Mouse (Mus musculus) bone marrow macrophage, adult 2 months (primary cell): ENCODE measurements around the gene Trim50. TPM values are rescaled to one million over a fixed set of nuclear protein-coding genes. Genes with fewer than 3 reads are reported as not detected.

Experiments
- H3K27ac ChIP-seq: 2 replicates; pipeline ENCODE4 v1.5.1; 2012; ENCODE audit warnings: low read depth, low read length; ENCODE audit not compliant: insufficient read depth
- H3K4me1 ChIP-seq: 2 replicates; pipeline ENCODE4 v1.6.1; 2012; ENCODE audit warnings: low read length; ENCODE audit not compliant: control insufficient read depth, insufficient read depth
- H3K4me3 ChIP-seq: 2 replicates; pipeline ENCODE4 v1.5.1; 2012; ENCODE audit warnings: mild to moderate bottlenecking, low read length, moderate library complexity; ENCODE audit not compliant: insufficient read depth
- CTCF ChIP-seq: IDR thresholded peaks from 2 replicates; pipeline ENCODE4 v1.5.1; 2012; ENCODE audit warnings: low read depth, mild to moderate bottlenecking, low read length, moderate library complexity
- POLR2A ChIP-seq: IDR thresholded peaks from 2 replicates; pipeline ENCODE4 v1.6.1; 2012; ENCODE audit warnings: mild to moderate bottlenecking, low read depth, low read length, borderline replicate concordance
- polyA plus RNA-seq: library from polyadenylated mRNA; stranded (reverse); fragments of >200 nt; gene quantifications from 2 replicates; pipeline ENCODE4 v1.2.4, GENCODE M21; 2012; ENCODE audit not compliant: missing spikeins, insufficient read depth, insufficient read length

Trim50 gene
- not detected in 2 replicates for polyA plus RNA-seq

DNA sequence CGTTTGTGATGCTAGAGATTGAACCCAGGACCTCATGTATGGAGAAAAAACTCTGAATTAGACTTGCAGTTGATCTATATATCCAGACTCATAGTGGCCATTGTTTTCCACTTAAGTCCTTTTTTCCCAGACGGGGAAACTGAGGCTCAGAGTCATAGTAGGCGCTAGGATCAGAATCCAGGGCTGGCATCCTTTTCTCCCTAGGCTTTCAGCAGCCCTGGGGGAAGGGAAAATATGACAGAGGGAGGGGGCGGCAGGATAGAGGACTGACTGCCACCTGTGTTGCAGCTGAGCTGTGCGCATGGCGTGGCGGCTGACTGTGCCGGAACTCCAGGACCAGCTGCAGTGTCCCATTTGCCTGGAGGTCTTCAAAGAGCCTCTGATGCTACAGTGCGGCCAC, at the start of gene Trim50:
Trim50 (plus strand) TSS at position 301 of the 400 bp plus-strand sequence.
- Histone ChIP-seq H3K27ac (no peak within 1 kb of the TSS), H3K4me3 (no peak within 1 kb of the TSS), H3K4me1 (no peaks in the 10 kb centered on the region)
- no peak for TF ChIP-seq POLR2A
- TF ChIP-seq CTCF, result no peak

DNA sequence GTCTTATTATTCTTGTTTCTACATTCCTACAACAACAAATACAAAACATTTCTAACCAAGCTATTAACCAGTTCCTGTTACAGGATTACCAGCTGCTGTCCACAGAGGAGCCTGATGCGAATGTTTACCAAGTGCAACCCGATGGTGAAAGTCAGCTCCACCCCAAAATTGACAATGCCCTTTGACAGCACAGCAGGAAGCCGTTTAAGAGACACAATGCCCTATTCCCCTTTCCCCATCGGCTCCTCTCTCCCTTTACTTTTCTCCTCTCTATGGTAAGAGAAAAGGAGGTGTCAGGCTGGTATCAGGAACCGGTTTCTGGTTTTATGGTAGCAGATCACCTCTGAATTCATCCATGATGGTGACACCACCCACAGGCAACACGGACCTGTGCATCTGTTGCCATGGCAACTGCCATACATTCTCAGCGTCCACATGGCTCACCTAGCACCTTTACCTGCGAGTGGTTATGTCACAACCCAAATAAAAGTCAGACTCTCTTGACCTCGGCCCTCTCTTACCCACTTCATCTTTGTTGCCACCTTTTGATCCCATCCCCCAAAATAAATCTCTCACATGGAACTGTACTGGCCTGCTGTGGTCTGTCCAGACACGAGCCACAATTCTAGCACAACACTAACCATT, 46.7 kb upstream of the Trim50 start:
- Histone ChIP-seq H3K4me3 (no peak overlapping the region), H3K4me1 (no peaks in the 10 kb centered on the region), H3K27ac (no peak overlapping the region)
- no peak for TF ChIP-seq CTCF

DNA sequence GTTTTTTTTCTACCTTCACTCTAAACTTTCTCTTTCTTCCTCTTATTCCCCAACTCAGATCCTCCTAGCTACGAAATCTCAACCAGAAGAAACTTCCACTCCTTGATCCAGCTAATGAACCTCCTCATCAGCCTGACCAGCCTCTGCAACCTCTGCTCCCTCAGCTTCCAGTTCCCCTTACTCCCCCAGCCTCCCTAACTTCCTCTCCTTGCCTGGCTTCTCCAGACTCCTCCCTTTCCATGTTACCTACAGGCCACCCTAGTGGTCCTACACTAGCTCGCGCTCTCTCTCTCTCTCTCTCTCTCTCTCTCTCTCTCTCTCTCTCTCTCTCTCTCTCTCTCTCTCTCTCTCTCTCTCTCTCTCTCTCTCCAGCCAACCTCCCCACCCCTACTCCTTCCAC, 36.9 kb upstream of the Trim50 start:
- H3K27ac ChIP-seq, result no peak overlapping the region
- H3K4me1 ChIP-seq, result no peaks in the 10 kb centered on the region
- no peak overlapping the region for H3K4me3 ChIP-seq
- TF ChIP-seq CTCF (no peak), POLR2A (no peak)

DNA sequence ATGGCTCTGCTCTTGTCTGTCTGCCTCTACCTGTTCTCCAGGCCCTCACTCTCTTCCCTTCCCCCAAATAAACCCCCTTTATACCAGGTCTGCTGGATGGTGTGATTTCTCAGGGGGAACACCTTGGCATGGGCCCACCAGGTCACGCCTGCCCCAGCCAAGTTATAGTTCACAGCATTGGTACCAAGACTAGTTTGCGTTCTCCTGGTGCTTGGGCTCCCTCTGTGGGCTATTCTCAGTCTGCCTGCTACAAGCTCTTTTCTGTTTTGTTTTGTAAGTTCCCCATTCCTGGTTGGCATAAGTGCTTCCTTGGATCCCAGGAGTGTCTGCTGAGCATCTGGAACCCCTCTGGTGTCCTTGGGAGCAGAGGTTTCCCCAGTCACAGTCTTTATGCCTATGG, 33.2 kb upstream of the Trim50 start:
- no peak for TF ChIP-seq POLR2A
- TF ChIP-seq CTCF, result no peak
- Histone ChIP-seq H3K4me3 (no peak overlapping the region), H3K4me1 (no peaks in the 10 kb centered on the region), H3K27ac (no peak overlapping the region)

DNA sequence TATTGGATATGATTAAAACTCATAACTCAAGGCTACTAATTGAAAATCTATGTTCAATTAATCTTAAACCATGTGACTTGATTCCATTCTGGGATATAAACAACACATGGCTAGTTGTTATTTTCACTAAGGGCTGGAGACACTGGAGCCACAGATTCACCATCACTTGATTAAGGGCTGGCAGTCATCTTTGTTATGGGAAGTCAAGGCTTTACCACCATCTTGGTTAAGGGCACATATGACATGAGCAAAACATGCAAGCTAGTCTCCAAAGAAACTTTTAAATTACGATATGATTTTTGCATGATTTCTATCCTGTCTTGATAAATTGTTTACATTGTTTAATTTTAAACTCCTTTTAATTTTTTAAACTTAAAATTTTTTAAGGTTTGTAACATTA, 30.9 kb upstream of the Trim50 start:
- H3K4me3 ChIP-seq, result no peak overlapping the region
- no peak for TF ChIP-seq POLR2A
- no peak for TF ChIP-seq CTCF
- no peaks in the 10 kb centered on the region for H3K4me1 ChIP-seq
- H3K27ac ChIP-seq, result no peak overlapping the region

DNA sequence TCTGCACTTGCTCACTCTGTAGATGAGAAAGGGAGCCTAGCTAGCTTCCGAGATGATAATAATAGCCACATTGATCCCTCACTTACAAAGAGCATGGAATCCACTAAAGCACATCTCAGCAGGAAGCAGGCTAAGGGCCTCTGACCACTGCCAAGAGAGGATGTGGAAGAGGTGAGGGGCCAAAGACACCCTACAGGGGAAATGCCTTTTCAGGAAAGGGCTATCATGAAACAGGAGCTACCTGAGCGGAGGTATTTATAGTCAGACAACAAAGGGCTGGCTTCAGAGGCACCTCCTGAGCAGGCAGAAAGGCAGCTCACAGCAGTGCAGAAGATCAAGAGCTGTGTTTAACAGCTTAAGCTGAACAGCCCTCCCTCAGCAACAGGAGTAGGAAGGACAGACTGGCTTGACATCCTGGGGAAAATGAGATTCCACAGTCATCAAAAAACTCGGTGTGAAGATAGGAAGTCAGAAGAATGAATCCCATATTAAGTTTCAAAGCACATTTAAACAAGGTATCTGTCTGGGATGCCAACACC, 26.9 kb upstream of the Trim50 start:
- peaks cover 4% of the 10 kb centered on the region for H3K4me1 ChIP-seq
- TF ChIP-seq POLR2A (no peak), CTCF (no peak)
- no peak overlapping the region for H3K27ac ChIP-seq
- no peak overlapping the region for H3K4me3 ChIP-seq

DNA sequence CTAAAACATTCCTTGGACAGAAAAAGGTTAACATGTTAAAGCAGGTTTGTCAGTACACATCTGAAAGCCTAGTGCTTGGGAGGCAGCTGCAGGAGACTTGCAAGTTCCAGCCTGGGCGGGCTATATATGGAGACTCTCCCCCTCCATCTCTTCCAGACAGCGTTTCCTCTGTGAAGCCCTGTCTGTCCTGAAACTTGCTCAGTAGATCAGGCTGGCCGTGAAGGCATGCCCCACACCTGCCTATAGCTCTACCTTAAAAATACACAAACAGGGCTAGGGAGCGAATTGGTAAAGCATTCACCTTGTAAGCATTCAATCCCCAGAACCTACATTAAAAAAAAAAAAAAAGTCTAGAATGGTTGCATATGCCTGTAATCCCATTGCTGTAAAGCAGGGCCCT, 23.6 kb upstream of the Trim50 start:
- Histone ChIP-seq H3K4me1 (peaks cover 6% of the 10 kb centered on the region), H3K4me3 (no peak overlapping the region), H3K27ac (no peak overlapping the region)
- TF ChIP-seq CTCF (no peak), POLR2A (no peak)

DNA sequence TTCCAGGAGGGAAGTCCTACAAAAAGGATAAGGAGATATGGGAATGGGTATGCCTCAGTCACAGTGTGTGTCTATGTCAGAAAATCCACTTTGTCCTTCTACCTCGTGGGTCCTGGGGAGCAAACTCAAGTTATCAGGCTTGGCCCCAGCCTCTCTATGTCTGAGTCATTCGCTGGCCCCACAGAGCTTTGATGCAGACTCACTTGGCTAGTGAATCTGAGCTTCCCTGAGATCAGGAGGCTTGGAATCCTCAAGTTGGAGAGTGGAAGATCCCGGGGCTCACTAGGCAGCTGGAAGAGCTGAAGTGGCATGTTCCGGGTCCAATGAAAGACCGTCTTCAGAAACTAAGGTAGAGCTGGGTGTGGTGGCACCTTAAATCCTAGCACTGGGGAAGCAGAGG, 22.9 kb upstream of the Trim50 start:
- Histone ChIP-seq H3K4me3 (no peak overlapping the region), H3K27ac (no peak overlapping the region), H3K4me1 (peaks cover 6% of the 10 kb centered on the region)
- TF ChIP-seq CTCF (no peak), POLR2A (no peak)

DNA sequence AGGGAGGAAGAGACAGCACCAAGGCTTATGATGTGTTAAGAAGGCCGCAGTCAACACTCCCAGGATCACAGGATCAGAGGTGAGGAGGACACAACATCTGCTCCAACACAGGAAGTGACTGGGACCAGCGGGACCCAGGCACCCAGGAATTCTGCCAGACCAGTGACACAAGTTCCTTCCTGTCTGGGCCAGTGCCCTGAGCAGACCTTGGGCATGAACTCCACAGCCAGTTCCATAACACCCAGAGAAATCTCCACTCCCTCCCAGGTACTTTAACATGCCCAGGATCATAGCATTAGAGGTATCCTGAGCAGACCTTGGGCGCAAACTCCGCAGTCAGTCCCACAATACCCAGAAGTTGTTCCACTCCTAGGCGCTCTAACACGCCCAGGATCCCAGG, 21.9 kb upstream of the Trim50 start:
- H3K4me1 ChIP-seq, result peaks cover 6% of the 10 kb centered on the region
- no peak overlapping the region for H3K27ac ChIP-seq
- H3K4me3 ChIP-seq, result no peak overlapping the region
- TF ChIP-seq CTCF (no peak), POLR2A (no peak)

DNA sequence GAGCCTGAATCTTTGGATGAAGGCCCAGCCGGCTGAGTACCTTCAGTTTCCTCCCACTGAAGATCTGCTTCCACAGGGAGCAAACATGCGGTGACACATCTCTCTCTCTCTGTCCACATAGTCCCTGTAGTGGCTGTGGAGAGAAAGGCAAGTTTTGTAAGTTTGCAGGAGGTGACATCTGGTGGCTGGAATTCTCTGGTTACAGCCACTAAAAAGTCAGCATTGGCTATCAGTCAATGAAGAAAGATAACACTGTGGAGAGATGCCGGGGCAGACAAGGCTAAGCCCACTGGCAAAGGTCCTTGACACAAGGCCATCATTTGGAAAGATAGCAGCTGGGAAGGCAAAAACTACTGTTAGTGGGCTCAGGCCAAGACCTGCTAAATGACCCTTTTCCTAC, 15.5 kb upstream of the Trim50 start:
- TF ChIP-seq CTCF (no peak), POLR2A (no peak)
- Histone ChIP-seq H3K4me1 (no peaks in the 10 kb centered on the region), H3K4me3 (no peak overlapping the region), H3K27ac (no peak overlapping the region)
